Mouse (Mus musculus) adrenal gland, adult 2 months (tissue): ENCODE results near the gene Pde5a. TPM values are rescaled to one million over a fixed set of nuclear protein-coding genes. Genes with fewer than 3 reads are reported as not detected.

ENCODE experiments used
- DNase-seq: peaks from one replicate; pipeline ENCODE4 v3.0.0; 2021
- long read RNA-seq: library from polyadenylated mRNA; stranded (forward); transcript quantifications from one replicate; pipeline ENCODE4 v2.0.0, GENCODE M21; 2021
- polyA plus RNA-seq: library from polyadenylated mRNA; depleted of rRNA; stranded (reverse); fragments of >200 nt; gene quantifications from 2 replicates; pipeline ENCODE4 v1.2.3, GENCODE M21; 2012; rRNA removed
- total RNA-seq, 2 experiments: library from RNA; stranded (reverse); gene quantifications; 2 replicates each; pipeline ENCODE4 v1.2.3; 2021

Pde5a gene
- 10 to 100 TPM; 46.5 to 48.8 TPM for total RNA-seq
- polyA plus RNA-seq: 4.6 and 7.3 TPM in 2 replicates
- long read RNA-seq: 0 reads

- peak; percentile 90 for DNase-seq
Measured at GRCm38 (mm10) chr3:122728852-122729600, at the start of gene Pde5a. TSS of gene Pde5a (plus strand) at chr3:122728947.

- no peak for DNase-seq
Measured at GRCm38 (mm10) chr3:122680851-122681250, 47.9 kb upstream of the Pde5a start.

DNA sequence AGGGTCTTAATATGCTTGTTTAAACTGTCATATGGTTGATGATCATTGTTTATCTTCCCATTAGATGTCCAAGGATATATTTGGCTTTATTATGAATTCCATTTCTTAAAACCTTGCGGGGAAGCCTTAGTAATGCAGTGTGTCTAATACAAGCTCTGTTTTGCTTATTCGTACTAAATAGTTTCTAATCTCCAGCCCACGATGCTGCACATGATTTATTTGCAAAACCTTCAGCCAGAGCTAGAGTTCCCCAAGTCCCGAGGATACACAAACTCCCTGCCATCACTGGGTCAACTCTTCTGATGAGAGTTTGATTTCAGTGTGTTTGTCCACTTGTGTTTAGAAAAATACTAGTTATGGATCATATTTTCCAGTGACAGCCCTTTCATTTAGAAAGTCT is 46.4 kb upstream of the Pde5a start:
- DNase-seq: no peak

DNA sequence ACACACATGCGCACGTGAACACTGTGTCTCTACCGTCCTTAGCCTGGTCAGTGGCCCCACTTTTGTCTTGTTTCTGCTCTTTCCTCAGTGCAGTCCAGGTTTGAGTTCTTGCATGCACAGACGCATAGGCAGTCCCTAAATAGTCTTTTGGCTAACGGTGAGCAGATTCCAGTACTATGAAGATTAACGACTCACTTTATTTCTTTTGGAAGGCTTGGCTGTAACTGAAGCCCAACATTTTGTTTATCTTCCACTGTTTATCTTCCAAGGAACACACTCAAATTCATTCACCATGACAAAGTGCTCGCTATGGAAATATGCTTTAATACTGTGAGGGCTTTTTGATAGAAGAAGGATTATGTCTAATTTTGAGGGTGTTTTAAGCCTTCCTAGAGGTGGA is 43.9 kb upstream of the Pde5a start:
- no peak for DNase-seq

GRCm38 (mm10) chr3:122693039-122693438 is 35.7 kb upstream of the Pde5a start:
- no peak for DNase-seq

- no peak for DNase-seq
Measured at GRCm38 (mm10) chr3:122695870-122696269, 32.9 kb upstream of the Pde5a start.

DNA sequence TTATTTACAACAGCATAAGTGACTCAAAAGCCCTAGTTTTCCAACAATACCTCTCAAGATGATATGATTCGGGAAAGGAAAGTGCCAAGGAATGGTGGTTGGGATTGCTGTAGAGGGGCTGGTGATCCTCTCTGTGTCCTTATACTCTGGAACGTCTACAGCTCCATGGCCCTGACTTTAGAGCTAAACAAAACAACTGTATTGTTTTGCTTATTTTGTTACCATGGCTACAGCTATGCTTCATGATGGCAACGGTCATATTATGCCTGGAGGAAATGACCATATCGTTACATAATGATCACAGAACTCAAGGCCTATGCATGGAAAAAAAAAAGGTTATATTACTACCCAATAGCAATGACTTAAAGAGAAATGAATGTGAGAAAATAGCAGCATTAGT is 32.1 kb upstream of the Pde5a start:
- DNase-seq: no peak

GRCm38 (mm10) chr3:122704209-122704608 is 24.5 kb upstream of the Pde5a start:
- DNase-seq: no peak

GRCm38 (mm10) chr3:122705246-122705645 is 23.5 kb upstream of the Pde5a start:
- no peak for DNase-seq

- DNase-seq: no peak
Measured at GRCm38 (mm10) chr3:122708485-122708884, 20.3 kb upstream of the Pde5a start.

DNA sequence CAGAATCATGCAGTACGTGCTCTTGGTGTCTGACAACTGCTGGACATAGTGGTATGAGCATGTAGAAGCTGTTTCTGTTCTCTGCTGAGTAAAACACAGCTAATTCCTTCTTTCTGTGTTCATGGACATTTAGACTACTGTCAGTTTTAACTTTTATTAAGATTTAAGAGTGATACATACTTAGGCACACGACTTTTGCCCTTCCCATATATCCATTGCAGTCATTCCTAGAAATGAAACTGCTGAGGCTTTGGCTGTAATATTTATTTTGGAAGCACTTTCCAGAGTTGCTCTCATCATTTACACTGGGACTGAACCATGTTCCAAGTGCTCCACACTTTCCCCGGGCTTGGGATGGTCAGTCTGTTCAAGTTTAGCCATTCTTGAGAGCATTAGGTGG is 18.6 kb upstream of the Pde5a start:
- DNase-seq: no peak

DNA sequence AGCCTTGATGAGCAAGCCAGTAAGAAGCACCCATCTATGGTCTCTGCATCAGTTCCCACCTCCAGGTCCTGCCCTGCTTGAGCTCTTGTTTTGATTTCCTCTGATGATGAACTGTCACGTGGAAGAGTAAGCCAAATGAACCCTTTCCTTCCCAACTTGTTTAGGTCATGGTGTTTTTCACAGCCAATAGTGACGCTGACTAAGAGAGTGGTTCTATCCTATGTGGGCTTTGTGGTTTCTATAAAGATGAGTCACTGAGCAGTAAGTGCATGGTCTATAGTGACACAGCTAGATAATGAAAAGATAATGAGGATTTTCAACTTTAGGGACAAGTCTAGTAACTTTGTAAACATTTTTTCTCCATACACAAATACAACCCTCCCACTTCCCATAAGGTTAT is 10.1 kb upstream of the Pde5a start:
- DNase-seq: no peak

- no peak for DNase-seq
Measured at GRCm38 (mm10) chr3:122721522-122721921, 7.2 kb upstream of the Pde5a start.

GRCm38 (mm10) chr3:122729601-122729959 is 833 bp downstream of the Pde5a start:
- no peak for DNase-seq

- peak; percentile 93 for DNase-seq
Measured at GRCm38 (mm10) chr3:122729960-122730740, 1.4 kb downstream of the Pde5a start.

- peak; percentile 35 for DNase-seq
Measured at GRCm38 (mm10) chr3:122730741-122731235, 2.0 kb downstream of the Pde5a start.

GRCm38 (mm10) chr3:122733806-122734205 is 5.1 kb downstream of the Pde5a start:
- peak; percentile 82 for DNase-seq

GRCm38 (mm10) chr3:122734329-122734728 is 5.6 kb downstream of the Pde5a start:
- DNase-seq: peak; percentile 67

- DNase-seq: no peak
Measured at GRCm38 (mm10) chr3:122739460-122739859, 10.7 kb downstream of the Pde5a start.

DNA sequence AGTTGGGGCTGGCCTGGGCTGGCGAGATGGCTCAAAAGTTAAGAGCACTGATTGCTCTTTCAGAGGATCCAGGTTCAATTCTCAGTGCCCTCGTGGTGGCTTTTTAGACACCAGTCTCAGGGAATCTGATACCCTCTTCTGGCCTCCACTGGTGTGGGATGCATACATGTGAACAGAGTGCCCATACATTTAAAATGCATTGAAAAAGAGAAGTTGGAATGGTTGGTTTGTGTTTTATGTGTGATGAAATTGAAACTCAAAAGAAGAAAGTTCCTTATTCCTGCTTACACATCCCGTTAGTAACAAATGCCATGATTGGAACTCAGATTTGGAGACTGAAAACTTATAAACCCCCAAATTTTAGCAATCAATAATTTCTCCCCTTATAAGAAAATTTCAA is 15.5 kb downstream of the Pde5a start:
- no peak for DNase-seq

DNA sequence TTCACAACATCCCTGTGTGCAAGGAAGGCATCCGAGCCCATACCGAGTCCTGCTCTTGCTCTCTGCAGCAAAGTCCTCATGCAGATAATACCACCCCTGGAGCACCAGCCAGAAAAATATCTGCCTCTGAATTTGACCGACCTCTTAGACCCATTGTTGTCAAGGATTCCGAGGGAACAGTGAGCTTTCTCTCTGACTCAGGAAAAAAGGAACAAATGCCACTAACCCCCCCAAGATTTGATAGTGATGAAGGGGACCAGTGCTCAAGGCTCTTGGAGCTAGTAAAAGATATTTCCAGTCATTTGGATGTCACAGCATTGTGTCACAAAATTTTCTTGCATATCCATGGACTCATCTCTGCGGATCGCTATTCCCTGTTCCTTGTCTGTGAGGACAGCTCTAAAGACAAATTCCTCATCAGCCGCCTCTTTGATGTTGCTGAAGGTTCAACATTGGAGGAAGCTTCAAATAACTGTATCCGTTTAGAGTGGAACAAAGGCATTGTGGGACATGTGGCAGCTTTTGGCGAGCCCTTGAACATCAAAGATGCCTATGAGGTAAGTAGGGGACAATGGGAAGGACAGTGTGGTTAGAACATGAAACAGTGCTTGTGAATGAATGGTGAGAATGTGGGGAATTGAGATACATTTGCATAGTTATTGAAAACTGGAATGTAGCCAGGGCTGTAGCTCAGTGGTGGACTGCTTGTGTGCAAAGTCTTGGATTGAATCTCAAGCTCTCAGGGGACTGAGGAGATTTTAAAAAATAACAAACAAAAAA is 19.4 kb downstream of the Pde5a start:
- DNase-seq: no peak

- peak; percentile 36 for DNase-seq
Measured at GRCm38 (mm10) chr3:122763240-122763761, 34.6 kb downstream of the Pde5a start.
